Mouse (Mus musculus) cerebellum, adult 11-12 months (tissue): ENCODE data around the gene Dhps.
"Not testable (repeated sequence)": the region's sequence is repeated elsewhere in the genome, so short reads cannot be mapped to it uniquely, and the experiment has no call there.

Source experiments
- DNase-seq: peaks from one replicate; pipeline ENCODE4 v3.0.0; 2022

Dhps gene

DNA sequence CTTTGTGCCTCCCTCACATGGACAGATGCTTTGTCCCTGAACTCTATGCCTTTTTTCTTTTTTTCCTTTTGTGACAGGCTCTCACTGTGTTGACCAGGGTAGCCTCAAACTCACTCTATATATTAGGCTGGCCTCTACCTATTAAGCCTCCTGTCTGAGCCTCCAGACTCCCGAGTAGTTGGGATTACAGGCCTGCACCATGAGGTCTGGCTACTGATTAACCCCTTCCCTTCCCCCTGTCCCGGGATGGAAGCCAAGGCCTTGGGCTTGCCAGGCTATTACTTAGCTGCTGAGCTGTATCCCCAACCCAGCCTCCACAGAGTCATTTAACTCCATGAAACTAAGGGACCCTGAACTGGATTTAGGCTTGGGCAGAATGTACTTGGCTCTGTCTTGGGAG lies 6.3 kb upstream of the Dhps start:
- DNase-seq: no peak

DNA sequence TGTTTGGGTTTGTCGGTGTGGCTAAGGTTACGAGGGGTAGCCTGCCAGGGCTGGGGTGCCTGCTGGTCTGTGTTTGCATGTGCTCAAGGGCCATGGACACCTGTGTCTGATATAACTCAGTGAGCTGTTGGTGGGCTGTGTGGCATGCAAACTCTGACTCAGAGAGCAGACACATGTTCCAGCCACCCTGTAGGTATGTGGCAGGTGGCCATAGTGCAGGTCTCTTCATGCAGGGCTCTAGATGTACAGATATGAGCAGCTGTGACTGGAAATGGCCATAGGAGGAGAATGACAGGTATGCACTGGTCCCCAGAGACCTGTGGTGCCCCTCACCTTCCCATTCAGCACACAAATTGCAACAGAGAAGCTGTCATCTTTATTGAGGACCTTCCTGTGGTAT lies 4.4 kb upstream of the Dhps start:
- no peak for DNase-seq

DNA sequence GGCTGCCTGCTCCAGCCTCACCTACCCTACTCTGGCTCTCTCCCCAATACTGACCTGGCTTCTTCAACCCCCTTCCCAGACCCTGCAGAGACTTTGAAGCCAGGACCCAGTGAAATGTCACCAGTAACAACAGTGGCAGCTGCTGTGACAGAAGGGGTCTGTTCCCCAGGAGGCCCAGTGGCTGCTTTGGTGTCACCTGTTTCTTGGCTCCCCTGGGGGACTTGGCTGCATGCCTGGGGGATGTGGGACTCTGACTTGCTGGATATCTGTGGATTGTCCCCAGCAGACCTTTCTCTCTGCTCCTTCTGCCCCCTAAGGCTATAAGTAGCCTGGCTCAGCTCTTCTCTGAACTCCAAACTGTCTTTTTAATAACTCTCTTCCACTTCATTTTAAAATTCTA lies 3.6 kb upstream of the Dhps start, which contains the start of gene Gm5741:
Gene Gm5741 (minus strand): TSS at position 1 of the 400 bp plus-strand sequence.
- no peak for DNase-seq

DNA sequence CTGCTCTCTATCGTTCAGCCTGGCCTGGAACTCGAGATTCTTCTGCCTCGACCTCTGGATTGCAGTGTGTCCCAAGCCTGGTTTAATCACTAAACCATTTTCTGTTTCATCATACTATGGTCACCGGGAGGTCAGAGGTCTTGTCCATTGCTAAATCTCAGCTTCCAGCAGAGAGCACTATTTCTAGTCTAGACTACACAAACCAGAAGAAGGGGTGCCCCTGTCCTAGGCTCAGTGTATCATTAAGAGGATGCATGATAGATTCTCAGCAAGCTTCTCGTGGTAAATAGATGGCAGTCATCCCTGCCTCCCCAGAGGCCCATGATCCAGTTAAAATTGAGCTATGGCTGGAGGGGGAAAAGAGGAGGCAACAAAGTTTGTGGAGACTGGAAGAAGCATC lies 516 bp upstream of the Dhps start:
- DNase-seq: no peak

DNA sequence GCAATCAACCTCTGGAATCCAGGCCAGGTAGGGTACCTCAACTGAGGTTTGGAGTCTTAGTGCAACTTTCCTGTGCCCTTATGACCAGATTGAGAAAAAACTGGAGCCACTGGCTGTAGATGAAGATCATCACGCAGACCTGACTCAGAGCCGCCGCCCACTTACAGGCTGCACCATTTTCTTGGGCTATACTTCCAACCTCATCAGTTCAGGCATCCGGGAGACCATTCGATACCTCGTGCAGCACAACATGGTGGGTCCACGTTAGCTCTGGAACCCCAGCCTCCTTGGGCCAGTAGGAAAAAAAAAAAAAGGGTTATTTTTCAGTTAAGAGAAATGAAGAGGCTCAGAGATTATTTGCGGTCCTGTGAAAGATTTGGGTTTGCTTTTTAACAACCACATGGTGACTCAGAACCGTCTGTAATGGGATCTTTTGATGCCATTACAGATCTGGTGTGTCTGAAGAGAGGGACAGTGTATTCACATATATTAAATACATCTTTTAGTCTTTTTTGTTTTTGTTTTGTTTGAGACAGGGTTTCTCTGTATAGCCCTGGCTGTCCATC lies 890 bp downstream of the Dhps start:
- DNase-seq: no peak

DNA sequence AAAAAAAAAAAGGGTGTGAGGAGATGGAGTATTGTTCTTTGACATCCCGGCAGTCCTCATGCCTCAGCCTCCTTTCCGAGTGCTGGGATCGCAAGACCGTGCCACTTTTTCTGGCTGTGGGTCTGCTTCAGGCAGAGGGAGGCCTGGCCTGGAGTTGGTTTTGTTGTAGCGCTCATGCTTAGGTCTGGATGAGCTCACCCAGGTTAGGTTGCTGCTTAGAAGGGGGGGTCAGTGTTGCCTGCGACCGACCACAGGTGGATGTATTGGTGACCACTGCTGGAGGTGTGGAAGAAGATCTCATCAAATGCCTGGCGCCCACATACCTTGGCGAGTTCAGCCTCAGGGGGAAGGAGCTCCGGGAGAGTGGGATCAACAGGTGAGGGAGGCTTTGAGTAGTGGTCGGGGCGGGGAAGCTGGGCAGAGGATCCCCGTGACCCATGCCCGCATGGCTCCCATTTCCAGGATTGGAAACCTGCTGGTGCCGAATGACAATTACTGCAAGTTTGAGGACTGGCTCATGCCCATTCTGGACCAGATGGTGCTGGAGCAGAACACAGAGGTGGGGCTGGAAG lies 1.6 kb downstream of the Dhps start:
- DNase-seq: no peak

DNA sequence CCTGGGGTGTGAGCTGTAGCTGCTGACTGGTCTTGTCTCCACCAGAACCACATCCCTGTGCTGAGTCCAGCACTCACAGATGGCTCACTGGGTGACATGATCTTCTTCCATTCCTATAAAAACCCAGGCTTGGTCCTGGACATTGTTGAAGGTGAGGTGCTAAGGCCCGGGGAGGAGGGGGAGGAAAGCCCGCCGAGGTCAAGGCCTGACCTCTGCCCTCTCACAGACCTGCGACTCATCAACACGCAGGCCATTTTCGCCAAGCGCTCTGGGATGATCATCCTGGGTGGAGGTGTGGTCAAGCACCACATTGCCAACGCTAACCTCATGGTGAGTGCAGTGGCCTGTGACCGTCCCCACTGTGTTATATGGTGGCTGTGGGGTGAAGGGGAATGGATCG lies 2.6 kb downstream of the Dhps start:
- DNase-seq: no peak

DNA sequence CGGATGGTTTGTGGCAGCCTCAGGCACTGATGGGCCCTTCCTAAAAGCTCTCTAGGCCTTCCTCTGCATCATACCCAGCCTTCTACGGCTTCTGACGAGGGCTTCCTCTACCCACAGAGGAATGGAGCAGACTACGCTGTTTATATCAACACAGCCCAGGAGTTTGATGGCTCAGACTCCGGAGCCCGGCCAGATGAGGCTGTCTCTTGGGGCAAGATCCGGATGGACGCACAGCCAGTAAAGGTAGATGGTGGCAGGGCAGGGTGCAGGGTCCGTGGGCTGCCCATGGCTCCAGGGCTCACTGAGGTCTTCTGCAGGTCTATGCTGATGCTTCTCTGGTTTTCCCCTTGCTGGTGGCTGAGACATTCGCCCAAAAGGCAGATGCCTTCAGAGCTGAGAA lies 3.1 kb downstream of the Dhps start:
- no peak for DNase-seq

DNA sequence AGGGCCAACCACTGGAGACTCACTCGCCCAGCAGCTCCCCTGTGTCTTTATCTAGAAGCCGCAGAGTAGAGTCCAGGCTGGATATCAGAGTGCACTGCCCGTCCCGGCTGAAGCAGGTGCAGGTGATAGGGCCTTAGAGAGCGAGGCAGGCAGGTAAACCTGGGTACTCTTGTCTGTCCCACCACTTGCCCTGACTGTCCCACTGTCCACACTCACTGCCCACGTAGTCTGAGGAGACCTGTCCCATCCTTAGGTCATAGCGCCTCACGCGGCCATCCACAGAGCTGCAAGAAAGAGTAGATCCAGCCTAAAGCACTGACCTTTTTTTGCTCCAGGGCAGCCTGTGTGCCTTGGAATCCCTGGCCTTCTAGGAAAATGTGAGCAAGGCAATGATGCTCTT lies 4.4 kb downstream of the Dhps start:
- no peak for DNase-seq

DNA sequence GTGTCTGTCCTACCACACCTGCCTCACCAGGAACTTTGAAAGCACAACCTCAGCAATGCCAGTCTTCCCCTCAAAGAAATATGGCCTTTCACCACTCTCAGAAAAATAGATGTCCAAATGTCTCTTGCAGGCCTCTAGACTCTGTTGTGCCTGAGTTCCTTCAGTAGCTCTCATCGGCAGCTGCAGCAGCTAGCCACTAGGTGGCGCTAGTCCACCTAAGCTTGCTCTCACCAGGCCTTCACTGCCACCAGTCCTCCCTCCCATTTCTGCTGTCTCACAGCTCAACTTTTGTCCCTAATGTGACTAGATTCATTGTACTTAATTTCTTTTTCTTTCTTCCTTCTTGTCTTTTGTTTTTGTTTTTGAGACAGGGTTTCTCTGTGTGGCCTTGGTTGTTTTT lies 5.4 kb downstream of the Dhps start:
- DNase-seq: peak; percentile 75

DNA sequence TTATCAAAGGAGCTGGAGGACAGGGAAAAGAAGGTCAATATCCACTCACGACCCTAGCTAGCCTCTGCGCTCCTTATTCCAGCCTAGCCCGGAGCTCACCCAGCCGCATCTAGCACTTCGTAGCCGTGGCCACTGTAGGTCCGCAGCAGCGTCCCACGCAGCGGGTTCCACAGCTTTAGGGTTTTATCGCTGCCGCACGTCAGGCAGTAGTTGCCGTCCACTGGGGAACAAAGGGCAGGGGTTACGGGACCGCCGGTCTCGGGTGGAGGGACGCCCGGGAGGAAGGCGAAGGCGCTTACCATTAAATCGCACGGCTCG lies 8.6 kb downstream of the Dhps start:
- no peak for DNase-seq

DNA sequence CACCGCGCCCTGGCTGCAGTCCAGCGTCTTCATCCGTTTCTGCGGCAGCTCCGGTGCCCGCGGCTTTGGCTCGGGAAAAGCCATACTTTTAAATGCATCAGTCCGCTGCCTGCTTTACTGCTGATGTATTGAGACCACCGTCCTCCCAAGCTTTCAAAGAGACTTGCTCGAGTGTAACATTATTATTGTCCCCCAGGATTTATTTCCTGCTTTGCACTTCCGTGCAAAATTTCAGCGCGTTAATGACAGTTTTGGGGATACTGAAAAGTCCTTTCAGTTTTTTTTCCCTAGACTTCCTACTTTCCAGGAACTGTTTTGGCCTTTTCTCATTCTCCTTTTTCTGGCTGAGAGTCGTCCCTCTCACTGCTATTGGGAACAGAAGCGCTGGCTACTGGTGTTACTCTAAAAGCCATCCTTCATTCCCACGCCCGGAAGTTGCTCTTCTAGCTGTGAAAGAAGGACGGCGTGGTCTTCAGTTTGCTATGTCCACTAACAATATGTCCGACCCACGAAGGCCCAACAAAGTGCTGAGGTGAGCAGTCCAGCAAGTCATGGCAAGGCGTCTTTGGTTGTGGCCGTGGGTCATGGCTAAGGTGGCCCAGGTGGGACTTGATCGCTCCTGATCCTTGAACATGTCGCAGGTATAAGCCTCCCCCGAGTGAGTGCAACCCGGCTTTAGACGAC lies 9.1 kb downstream of the Dhps start, which contains the start of gene Wdr83os:
Gene Wdr83os (plus strand): TSS at position 209 of the 684 bp plus-strand sequence.
- no peak for DNase-seq

DNA sequence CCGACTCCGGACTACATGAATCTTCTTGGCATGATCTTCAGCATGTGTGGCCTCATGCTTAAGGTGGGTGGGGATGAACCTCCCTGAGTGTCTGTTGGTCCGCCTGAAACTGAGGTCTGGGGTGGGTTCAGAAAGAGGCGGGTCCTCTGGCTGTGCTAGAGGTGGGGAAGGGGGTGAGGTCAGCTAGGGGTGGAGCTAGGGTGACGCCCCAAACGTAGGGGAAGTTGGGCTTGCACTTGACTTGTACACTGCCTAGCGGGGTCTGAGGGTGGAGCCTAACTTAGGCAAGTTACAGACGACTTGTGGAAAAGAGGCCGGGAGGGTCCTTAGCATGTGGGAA lies 9.6 kb downstream of the Dhps start, which contains the start of gene Wdr83:
Gene Wdr83 (minus strand): TSS at position 91 of the 340 bp plus-strand sequence.
- DNase-seq: no peak

DNA sequence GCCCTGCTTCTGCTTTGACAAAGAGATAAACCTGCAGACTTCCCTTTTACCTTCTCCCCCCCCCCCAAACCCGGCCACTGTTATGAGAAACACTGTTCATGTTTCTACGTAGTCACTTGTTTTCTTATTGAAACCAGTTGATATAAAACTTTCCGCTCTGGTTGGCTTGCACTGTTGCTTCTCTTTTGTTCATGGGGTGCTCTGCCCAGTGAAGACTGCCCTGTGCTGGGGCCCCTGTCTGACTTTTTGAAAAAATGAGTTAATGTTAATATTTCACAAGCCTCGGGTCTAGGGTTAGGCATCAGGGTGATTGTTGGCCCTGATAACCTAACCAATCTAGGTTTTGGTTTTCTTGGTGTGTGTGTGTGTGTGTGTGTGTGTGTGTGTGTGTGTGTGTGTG lies 10.6 kb downstream of the Dhps start:
- DNase-seq: not testable (repeated sequence)

DNA sequence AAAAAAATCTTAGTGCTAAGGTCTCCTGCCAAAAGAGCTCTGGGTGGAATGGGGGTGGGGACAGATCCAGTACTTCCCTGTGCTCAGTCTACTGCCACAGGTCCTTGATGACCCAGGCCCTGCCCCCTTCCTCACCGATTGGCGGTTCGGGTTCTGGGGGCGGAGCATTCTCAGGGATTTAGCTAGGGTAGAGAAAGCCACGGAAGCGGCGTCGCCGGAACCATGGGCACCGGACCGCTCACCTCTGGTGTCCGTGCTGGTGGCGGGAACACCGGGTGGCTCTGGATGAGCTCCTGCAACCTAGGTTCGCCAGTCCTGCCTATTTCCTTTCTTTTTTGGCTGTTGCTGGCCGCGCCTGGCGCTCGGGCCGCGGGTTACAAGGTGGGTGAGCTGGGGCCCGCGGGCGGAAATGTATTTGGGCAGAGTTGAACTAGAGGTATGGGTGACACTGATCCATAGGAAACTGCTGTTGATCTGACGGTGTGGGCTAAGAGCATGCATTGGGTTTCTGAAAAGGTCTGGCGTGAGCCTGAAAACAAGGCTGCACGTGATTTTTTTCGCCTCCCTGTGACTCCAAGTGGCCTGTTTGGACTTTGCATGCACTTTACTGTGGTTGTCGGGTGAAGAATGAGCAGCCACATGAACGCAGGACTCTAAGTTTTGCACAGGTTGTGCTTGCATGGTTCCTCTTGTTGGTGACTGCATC lies 11.7 kb downstream of the Dhps start, which contains the start of gene Man2b1:
Gene Man2b1 (plus strand): TSS at position 163 of the 706 bp plus-strand sequence.
- peak; percentile 89 for DNase-seq

DNA sequence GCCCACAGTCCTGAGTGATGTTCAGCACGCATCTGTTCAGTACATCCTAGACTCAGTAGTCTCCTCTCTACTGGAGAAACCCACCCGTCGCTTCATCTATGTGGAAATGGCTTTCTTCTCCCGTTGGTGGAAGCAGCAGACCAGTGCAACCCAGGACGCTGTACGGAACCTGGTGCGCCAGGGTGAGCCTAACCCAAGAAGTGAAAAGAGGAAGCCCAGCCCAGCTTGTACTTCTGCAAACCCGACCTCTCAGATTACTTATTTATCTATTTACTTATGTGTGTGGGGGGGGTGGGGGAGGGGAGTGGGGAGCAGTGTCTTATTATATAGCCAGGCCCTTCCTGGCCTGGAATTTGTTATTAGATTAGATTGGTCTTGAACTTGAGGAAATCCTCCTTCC lies 13.1 kb downstream of the Dhps start:
- no peak for DNase-seq

DNA sequence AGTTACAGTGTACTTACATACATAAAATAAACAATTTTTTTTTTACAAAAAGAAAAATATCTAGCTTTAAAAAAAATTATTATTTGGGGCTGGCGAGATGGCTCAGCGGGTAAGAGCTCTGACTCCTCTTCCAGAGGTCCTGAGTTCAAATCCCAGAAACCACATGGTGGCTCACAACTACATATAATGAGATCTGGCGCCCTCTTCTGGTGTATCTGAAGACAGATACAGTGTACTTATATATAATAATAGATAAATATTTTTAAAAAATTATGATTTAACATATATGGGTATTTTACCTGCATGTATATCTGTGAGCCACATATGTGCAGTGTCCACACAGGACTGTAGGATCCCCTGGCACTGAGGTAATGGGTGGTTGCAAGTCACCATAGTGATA lies 14.7 kb downstream of the Dhps start:
- DNase-seq: no peak

DNA sequence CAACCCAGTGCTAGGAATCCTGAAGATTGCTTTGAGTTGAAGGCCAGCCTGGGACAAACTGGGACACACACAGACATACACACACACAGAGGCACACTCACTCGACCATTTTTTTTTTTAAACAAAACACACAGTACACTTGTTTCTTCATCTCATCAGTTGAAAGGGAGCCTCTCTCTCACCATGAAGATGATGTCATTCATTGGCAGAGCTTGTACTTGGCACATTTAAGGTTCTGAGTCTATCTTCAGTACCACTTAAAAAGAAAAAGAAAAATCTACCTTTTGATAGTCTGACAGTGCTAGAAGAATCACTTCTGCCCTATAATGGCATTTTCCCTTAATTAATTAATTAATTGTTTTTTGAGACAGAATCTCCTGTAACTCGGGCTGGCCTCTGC lies 17.2 kb downstream of the Dhps start:
- DNase-seq: no peak

DNA sequence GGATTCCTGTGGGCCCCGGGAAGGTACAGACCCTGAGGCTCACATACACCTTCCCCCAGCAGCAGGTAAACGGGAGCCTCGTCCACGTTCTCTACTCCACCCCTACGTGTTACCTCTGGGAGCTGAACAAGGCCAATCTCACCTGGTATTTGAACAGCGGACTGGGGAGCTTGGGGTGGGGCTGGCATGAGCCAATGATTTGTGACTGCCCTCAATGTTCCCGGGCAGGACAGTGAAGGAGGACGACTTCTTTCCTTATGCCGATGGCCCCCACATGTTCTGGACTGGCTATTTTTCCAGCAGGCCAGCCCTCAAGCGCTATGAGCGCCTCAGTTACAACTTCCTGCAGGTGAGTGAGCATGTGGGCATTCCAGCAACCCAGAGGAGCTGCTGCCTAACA lies 19.3 kb downstream of the Dhps start:
- no peak for DNase-seq

DNA sequence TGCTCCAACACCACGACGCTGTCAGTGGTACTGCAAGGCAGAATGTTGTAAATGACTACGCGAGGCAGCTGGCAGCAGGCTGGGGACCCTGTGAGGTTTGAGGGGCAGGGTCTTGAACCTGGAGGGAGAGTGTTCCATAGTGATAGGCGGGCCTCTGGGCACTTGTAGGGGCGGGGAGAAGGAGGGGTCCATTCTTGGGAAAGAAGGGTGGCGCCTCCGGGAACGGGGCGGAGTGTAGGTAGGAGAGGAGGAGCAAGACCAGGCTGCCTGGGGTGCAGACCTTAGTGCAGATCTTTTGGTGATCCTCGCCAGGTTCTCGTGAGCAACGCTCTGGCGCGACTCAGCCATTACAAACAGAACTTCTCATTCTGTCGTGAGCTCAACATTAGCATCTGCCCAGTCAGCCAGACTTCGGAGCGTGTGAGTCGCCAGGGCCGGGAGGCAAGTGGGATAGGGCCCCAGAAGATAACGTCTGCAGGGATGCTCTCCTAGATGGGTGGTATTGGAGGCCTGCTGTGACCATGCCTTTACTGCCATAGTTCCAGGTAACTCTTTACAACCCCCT lies 20.1 kb downstream of the Dhps start:
- DNase-seq: no peak

DNA sequence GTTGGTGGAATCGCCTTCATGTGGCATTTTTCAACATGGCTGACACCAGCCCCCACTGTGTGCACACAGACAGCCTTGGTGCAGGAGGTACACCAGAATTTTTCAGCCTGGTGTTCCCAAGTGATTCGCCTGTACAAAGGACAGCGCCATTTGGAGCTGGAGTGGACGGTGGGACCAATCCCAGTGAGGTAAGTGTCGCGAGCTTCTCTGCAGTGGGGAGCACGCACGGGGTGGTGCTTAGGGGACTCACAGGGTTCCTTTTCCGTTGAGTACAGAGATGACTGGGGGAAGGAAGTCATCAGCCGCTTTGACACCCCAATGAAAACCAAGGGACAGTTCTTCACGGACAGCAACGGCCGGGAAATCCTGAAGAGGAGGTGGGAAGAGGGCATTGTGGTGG lies 23.5 kb downstream of the Dhps start:
- no peak for DNase-seq

DNA sequence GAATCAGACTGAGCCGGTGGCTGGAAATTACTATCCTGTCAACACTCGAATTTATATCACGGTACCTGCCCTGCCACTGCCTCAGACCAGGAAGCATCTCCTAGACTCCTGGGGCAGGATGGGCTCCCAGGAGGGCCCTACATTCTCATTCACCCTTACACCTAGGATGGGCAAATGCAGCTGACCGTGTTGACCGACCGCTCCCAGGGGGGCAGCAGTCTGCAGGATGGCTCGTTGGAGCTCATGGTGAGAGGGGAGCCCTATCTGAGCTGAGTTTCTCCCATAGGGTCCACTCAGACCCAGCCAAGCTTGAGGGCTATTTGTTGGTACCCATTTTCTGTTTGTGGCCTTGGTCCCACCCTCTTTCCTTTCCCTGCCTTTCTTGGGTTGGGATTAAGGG lies 24.0 kb downstream of the Dhps start:
- DNase-seq: no peak

DNA sequence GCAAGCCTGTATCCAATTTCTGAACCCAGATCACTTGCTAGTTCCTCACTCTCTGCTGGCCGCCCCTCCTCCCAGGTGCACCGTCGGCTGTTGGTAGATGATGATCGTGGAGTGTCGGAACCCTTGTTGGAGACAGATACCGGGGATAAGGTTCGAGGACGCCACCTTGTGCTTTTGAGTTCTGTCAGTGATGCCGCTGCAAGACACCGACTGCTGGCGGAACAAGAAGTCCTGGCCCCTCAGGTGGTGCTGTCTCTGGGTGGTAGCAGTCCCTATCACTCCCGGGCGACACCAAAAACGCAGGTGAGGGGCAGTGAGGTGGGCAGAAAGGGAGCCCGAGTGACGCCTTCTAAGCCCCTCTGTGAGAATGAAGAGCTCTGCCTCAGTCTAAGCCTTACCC lies 24.6 kb downstream of the Dhps start:
- DNase-seq: no peak

DNA sequence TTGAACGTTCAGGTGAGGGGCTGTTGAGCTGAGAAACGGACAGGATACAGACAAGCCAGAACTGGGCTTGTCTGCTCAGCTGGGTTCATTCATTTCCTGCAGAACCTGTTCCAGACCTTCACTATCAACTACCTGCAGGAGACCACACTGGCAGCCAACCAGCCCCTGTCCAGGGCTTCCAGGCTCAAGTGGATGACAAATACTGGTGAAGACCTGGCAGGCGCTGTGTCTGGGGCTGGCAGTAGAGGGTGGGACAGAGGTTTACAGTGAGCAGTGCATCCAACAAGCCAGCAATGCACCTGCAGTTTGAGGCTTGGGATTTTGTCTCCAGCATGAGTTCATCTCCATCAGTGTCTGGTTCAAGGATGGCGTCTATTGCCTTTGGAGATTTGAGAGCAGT lies 25.3 kb downstream of the Dhps start:
- no peak for DNase-seq
